Mouse (Mus musculus) lung, postnatal 0 days (tissue): ENCODE measurements around the gene Adgrg6.

ENCODE experiments used
- CTCF ChIP-seq: IDR thresholded peaks from 2 replicates; pipeline ENCODE4 v1.5.1; 2016; ENCODE audit warnings: antibody characterized with exemption, mild to moderate bottlenecking
- EP300 ChIP-seq: IDR thresholded peaks from 2 replicates; pipeline ENCODE4 v1.6.1; 2016; ENCODE audit warnings: antibody characterized with exemption, mild to moderate bottlenecking, control low read depth

DNA sequence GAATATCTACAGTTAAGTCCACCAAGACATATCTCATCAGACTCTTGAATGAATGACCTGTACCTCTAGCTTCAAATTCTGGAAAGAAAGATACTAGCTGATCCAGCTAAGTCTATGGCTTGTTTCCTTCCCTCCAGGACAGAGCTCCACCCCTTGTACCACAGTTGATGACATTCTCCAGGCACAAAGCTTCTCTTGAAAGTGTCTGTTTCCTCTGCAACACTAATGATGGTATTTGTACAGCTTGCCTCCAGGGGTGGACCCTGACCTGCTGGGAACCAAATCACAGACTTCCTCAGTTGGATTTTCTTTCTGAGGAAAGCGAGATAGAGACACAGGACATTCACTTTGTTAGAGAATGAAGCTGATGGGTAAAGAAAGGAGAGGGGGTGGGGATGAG lies 69.1 kb downstream of the Adgrg6 start:
- no peak for TF ChIP-seq CTCF
- TF ChIP-seq EP300: no peak
